Mouse (Mus musculus) heart, embryonic 11.5 days (tissue): ENCODE measurements around the gene Katna1. TPM values are rescaled to one million over a fixed set of nuclear protein-coding genes. Genes with fewer than 3 reads are reported as not detected.

Source experiments
- ATAC-seq: fragments of 200-750 bp; cut with Nextera tagmentation; replicated peaks from 2 replicates; pipeline ENCODE4 v1.8.0; 2017; ENCODE audit warnings: moderate library complexity; ENCODE audit not compliant: insufficient number of reproducible peaks, low FRiP score, low TSS enrichment
- H3K27ac ChIP-seq: fragments of 300-500 bp; sonication (generic); 2 replicates; pipeline ENCODE4 v1.5.1; 2014; ENCODE audit warnings: mild to moderate bottlenecking, low read depth, low read length
- H3K27me3 ChIP-seq: fragments of 300-500 bp; sonication (generic); 2 replicates; pipeline ENCODE4 v1.6.1; 2014; ENCODE audit warnings: mild to moderate bottlenecking, low read length, mixed read lengths; ENCODE audit not compliant: control insufficient read depth, insufficient read depth
- H3K36me3 ChIP-seq: fragments of 300-500 bp; sonication (generic); 2 replicates; pipeline ENCODE4 v1.6.1; 2014; ENCODE audit warnings: mild to moderate bottlenecking, low read length, moderate library complexity, mixed read lengths; ENCODE audit not compliant: control insufficient read depth, insufficient read depth
- H3K4me1 ChIP-seq: fragments of 300-500 bp; sonication (generic); 2 replicates; pipeline ENCODE4 v1.6.1; 2014; ENCODE audit warnings: low read length; ENCODE audit not compliant: control insufficient read depth, insufficient read depth
- H3K4me2 ChIP-seq: fragments of 300-500 bp; sonication (generic); 2 replicates; pipeline ENCODE4 v1.6.1; 2014; ENCODE audit warnings: mild to moderate bottlenecking, moderate library complexity
- H3K4me3 ChIP-seq: fragments of 300-500 bp; sonication (generic); 2 replicates; pipeline ENCODE4 v1.5.1; 2014; ENCODE audit warnings: low read depth, low read length
- H3K9ac ChIP-seq: fragments of 300-500 bp; sonication (generic); 2 replicates; pipeline ENCODE4 v1.6.1; 2014; ENCODE audit warnings: mild to moderate bottlenecking, low read depth, low read length, moderate library complexity
- H3K9me3 ChIP-seq: fragments of 300-500 bp; sonication (generic); replicated peaks from 2 replicates; pipeline ENCODE4 v1.6.1; 2016; ENCODE audit warnings: low read length; ENCODE audit not compliant: control insufficient read depth
- WGBS: fragments of 180-500 bp; shearing (Covaris S2); extraction: QIAGEN DNeasy Blood & Tissue Kit; methylation state at CpG from one replicate; pipeline ENCODE4 v1.1.7; 2014; ENCODE audit not compliant: insufficient replicate concordance; 5-methylcytosine and 5-hydroxymethylcytosine counted together
- polyA plus RNA-seq: library from polyadenylated mRNA; unstranded; fragments of >200 nt; fragmentation: Nextera tagmentation; extraction: Ambion mirVana; gene quantifications from 2 replicates; pipeline ENCODE4 v1.2.1, GENCODE M21; 2014

Gene Katna1
- polyA plus RNA-seq, 1 experiment from 2014 or later: 39.3 TPM

GRCm38 (mm10) chr10:7781214-7781613 lies 55.4 kb downstream of the Katna1 start:
- H3K4me3 ChIP-seq: peak overlapping the region; percentile 93
- H3K4me1 ChIP-seq: no peaks in the 10 kb centered on the region
- no peaks in the 10 kb centered on the region for H3K36me3 ChIP-seq
- ATAC-seq: no peak
- H3K27ac ChIP-seq: no peak overlapping the region
- H3K9ac ChIP-seq: 0 out of 2 replicates have a peak overlapping the region, but pooled peaks have one; percentile 43
- WGBS: 49% methylated on average over 3 of the region's 3 CpGs
- no peaks in the 10 kb centered on the region for H3K9me3 ChIP-seq
- H3K27me3 ChIP-seq: no peaks in the 10 kb centered on the region
- peak overlapping the region; percentile 74 for H3K4me2 ChIP-seq

DNA sequence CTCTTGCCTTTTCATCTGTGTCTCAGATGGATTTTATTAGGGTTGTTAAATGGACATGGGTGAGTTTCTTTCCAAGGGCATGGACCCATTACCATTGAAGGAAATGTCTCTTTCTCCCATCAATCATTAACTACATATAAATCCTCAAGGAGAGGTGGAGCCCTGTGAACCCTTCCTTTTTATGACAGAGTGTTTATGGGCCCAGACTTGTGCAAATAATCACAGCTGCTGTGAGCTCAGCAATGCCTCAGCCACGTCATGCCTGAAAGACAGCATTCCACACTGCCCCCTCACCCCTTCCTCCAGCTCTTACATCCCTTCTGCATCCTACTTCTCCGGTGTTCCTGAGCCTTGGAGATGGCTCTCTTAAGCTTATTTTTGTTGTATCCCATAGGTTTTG lies 61.5 kb downstream of the Katna1 start:
- 49% methylated on average over 2 of the region's 2 CpGs for WGBS

GRCm38 (mm10) chr10:7792254-7792750 lies 66.5 kb downstream of the Katna1 start:
- Histone ChIP-seq H3K4me3 (peak overlapping the region; percentile 85), H3K36me3 (peaks cover 15% of the 10 kb centered on the region), H3K9ac (peak overlapping the region; percentile 84), H3K27ac (peak overlapping the region; percentile 42; the same call in 1 of the 2 replicates), H3K4me1 (peaks cover 8% of the 10 kb centered on the region), H3K4me2 (peak overlapping the region; percentile 79), H3K9me3 (no peaks in the 10 kb centered on the region), H3K27me3 (no peaks in the 10 kb centered on the region)
- ATAC-seq: peak; percentile 24; the same call in 1 of the 2 replicates
- 1% methylated on average over 10 of the region's 10 CpGs for WGBS

More for the DNA sequence above, 61.5 kb downstream of the Katna1 start:
- no peak overlapping the region for H3K27ac ChIP-seq
- no peaks in the 10 kb centered on the region for H3K9me3 ChIP-seq
- no peak for ATAC-seq
- no peak overlapping the region for H3K4me3 ChIP-seq
- H3K4me1 ChIP-seq: no peaks in the 10 kb centered on the region
- H3K36me3 ChIP-seq: peaks cover 11% of the 10 kb centered on the region
- H3K27me3 ChIP-seq: no peaks in the 10 kb centered on the region
- H3K4me2 ChIP-seq: no peak overlapping the region
- no peak overlapping the region for H3K9ac ChIP-seq

- H3K36me3 ChIP-seq: peaks cover 19% of the 10 kb centered on the region
- peak within 1 kb of the TSS; percentile 84 for H3K9ac ChIP-seq
- under 1% methylated on average over 50 of the region's 52 CpGs for WGBS
- H3K9me3 ChIP-seq: no peaks in the 10 kb centered on the region
- peak; percentile 85 for ATAC-seq
- peaks cover 8% of the 10 kb centered on the region for H3K4me1 ChIP-seq
- H3K27ac ChIP-seq: peak within 1 kb of the TSS; percentile 42
- H3K4me2 ChIP-seq: peak within 1 kb of the TSS; percentile 79
- H3K4me3 ChIP-seq: peak within 1 kb of the TSS; percentile 85
- no peaks in the 10 kb centered on the region for H3K27me3 ChIP-seq
These were observed 67.1 kb downstream of the Katna1 start, which contains the start of the genes Ginm1 and Ppil4 for GRCm38 (mm10) chr10:7792751-7793385. Gene Ginm1 (minus strand): TSS chr10:7792824. Gene Ppil4 (plus strand): TSS chr10:7792891.

GRCm38 (mm10) chr10:7801258-7801657 lies 75.5 kb downstream of the Katna1 start:
- Histone ChIP-seq H3K4me3 (no peak overlapping the region), H3K9me3 (no peaks in the 10 kb centered on the region), H3K4me1 (no peaks in the 10 kb centered on the region), H3K4me2 (no peak overlapping the region), H3K36me3 (peaks cover 25% of the 10 kb centered on the region; the same call in 1 of the 2 replicates), H3K27me3 (no peaks in the 10 kb centered on the region), H3K9ac (no peak overlapping the region), H3K27ac (no peak overlapping the region)
- no peak for ATAC-seq
- WGBS: 80% methylated on average over 3 of the region's 3 CpGs

GRCm38 (mm10) chr10:7802519-7803140 lies 76.8 kb downstream of the Katna1 start:
- H3K4me2 ChIP-seq: no peak overlapping the region
- no peak overlapping the region for H3K27ac ChIP-seq
- no peak for ATAC-seq
- no peaks in the 10 kb centered on the region for H3K4me1 ChIP-seq
- 85% methylated on average over 2 of the region's 2 CpGs for WGBS
- no peaks in the 10 kb centered on the region for H3K27me3 ChIP-seq
- no peak overlapping the region for H3K4me3 ChIP-seq
- no peaks in the 10 kb centered on the region for H3K9me3 ChIP-seq
- peaks cover 21% of the 10 kb centered on the region for H3K36me3 ChIP-seq
- no peak overlapping the region for H3K9ac ChIP-seq

DNA sequence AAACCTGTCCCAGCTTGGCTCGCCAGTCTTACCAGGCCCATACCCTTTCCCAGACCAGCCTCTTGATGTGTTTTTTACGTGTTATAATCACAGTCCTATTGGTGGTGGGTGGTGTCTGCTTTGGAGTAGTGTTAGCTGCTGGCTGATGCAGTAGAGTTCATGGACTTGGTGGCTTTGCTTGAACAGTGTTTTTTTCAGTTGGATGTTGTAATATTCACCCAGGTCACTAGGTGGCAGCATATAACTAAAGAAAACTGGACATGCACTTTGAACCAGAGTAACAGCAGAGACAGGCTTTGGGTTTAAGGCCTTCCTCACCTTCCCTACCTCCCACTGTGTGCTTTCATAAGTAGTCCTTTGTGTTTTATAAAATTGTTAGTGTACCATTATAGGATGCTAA lies 84.1 kb downstream of the Katna1 start:
- H3K27ac ChIP-seq: no peak overlapping the region
- no peak overlapping the region for H3K4me2 ChIP-seq
- no peak overlapping the region for H3K4me3 ChIP-seq
- no peak for ATAC-seq
- no peaks in the 10 kb centered on the region for H3K9me3 ChIP-seq
- H3K4me1 ChIP-seq: no peaks in the 10 kb centered on the region
- no peak overlapping the region for H3K9ac ChIP-seq
- H3K36me3 ChIP-seq: peaks cover 14% of the 10 kb centered on the region; the same call in 1 of the 2 replicates
- 44% methylated on average over 2 of the region's 2 CpGs for WGBS
- H3K27me3 ChIP-seq: no peaks in the 10 kb centered on the region
